Mouse (Mus musculus): Measurements from ENCODE around the gene Fkbp2. TPM values are rescaled to one million over a fixed set of nuclear protein-coding genes. Genes with fewer than 3 reads are reported as not detected.
A peak's percentile ranks its signal among the peaks of the same experiment; 100 is the strongest.

Fkbp2 gene
- polyA plus RNA-seq, 1 experiment from 2014 or later = 112 TPM

- ATAC-seq (ENCODE audit: insufficient number of reproducible peaks, low FRiP score, low TSS enrichment, low read depth) = no peak
- WGBS = 67% methylated on average over 13 of the region's 13 CpGs
- H3K9ac ChIP-seq = no peak overlapping the region
- H3K9me3 ChIP-seq (replicated peaks) = no peaks in the 10 kb centered on the region
- H3K27ac ChIP-seq (replicated peaks) = peak overlapping the region; percentile 41
- no peaks in the 10 kb centered on the region for H3K27me3 ChIP-seq
- peak overlapping the region; percentile 71; the same call in 1 of the 2 replicates for H3K4me3 ChIP-seq (replicated peaks)
- peaks cover 57% of the 10 kb centered on the region for H3K4me1 ChIP-seq
- peak overlapping the region; percentile 87; the same call in 1 of the 2 replicates for H3K4me2 ChIP-seq (replicated peaks)
- peaks cover 18% of the 10 kb centered on the region for H3K36me3 ChIP-seq
These were observed 2.3 kb downstream of the Fkbp2 start for GRCm38 (mm10) chr19:6977759-6978638.

DNA sequence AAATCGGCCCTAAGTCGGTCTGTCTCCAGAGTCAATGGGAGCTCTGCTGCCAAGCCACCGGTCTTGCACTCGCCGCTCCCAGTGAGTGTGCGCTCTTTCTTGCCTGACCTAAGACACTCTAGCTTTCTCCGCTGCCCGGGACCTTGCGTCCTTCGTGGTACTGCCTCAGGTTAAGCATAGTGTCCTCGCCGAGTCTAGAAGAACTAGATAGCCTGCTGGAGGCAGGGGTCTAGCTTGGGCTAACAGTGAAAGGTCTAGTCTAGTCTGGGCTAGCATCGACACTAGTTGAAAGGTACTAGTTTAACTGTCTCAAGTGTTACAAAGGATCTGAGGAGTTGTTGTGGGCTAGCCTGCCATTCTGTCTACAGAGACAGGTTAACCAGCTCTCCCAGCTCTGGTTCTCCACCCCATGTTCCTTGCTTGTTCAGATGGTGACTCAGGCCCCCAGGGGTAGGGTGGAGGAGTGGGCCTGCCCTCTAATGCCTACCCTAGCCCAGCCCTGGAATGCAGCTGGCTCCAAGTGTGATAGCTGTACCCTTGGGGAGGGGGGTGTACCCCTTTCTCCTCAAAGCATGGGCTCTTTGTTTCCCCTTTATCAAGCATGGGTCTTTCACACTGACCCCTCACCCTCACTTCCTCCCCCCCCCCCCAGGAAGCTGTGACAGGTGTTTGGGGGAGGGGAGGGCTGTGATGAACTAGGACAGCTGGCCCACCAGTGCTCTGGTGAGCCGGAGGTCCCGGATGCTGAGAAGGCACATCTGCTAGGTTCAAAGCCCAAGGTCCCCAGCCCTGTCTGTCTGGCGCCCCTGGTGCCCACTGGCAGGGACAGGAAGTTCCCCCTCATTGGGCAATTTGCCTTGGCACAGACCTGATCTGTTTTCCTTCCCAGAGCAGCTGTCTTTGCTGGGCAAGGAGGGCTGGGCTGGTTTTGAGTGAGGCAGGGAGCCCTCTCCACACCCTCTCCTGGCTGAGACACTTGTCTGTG is 4.5 kb downstream of the Fkbp2 start, which contains the start of gene Plcb3:
Plcb3 (minus strand) TSS at position 934 of the 985 bp plus-strand sequence.
- H3K4me2 ChIP-seq (replicated peaks) = peak within 1 kb of the TSS; percentile 76
- under 1% methylated on average over 16 of the region's 16 CpGs for WGBS
- no peaks in the 10 kb centered on the region for H3K27me3 ChIP-seq
- H3K4me1 ChIP-seq = peaks cover 69% of the 10 kb centered on the region
- H3K9me3 ChIP-seq (replicated peaks) = no peaks in the 10 kb centered on the region
- H3K36me3 ChIP-seq = peaks cover 8% of the 10 kb centered on the region
- H3K9ac ChIP-seq = peak within 1 kb of the TSS; percentile 66
- peak within 1 kb of the TSS; percentile 65 for H3K4me3 ChIP-seq (replicated peaks)
- no peak for ATAC-seq (ENCODE audit: insufficient number of reproducible peaks, low FRiP score, low TSS enrichment, low read depth)
- H3K27ac ChIP-seq (replicated peaks) = peak within 1 kb of the TSS; percentile 91

DNA sequence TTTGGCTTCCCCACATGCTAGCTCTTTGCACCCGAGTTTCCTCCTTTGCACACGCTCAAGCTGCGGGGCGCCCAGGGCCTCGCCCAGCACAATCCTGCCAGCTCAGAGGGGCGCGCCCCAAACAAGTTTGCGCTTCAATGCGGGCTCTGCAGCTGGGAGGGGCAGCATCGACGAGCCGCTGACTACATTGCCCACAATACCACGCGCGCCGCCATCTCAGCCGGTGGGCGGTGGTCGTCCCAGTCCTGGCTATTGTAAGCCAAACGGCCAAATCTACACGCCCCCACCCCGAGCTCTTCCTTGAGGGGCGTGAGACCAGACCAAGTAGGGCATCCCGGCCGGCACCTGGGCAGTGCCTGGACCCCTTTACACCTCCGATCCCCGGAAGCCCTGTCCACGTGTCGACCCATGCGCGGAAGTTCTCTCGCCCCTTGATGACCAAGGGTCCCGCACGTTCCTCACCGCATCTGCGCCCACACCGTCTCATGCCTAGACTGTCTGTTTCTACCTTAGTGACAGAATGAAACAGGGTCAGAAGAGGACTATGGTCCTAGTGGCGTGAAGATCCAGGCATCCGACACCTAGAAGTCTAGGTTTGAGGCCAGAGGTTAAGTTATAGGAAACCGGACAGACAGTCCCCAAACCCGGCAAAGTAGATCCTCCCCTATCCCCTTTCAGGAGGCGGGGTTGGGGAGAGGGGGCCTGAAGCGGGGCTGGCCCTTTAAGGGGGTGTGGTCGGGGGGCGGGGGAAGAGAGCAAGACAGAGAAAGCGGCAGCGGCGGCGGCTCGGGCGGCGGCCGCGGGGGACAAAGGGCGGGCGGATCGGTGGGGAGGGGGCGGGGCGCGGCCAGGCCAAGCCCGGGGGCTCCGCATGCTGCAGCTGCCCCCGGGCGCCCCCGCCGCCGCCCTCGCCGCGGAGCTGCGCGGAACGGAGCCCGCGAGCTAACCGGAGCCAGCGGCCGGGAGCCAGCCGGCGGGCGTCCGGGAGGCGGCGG is 5.8 kb downstream of the Fkbp2 start, which contains the start of gene Ppp1r14b:
Ppp1r14b (plus strand) TSS at position 758 of the 995 bp plus-strand sequence.
- Histone ChIP-seq H3K9me3 (replicated peaks) (no peaks in the 10 kb centered on the region), H3K4me3 (replicated peaks) (peak within 1 kb of the TSS; percentile 65), H3K9ac (peak within 1 kb of the TSS; percentile 66), H3K4me1 (peaks cover 79% of the 10 kb centered on the region), H3K4me2 (replicated peaks) (peak within 1 kb of the TSS; percentile 76), H3K27ac (replicated peaks) (peak within 1 kb of the TSS; percentile 91), H3K27me3 (no peaks in the 10 kb centered on the region), H3K36me3 (peaks cover 8% of the 10 kb centered on the region)
- under 1% methylated on average over 77 of the region's 84 CpGs for WGBS
- ATAC-seq (ENCODE audit: insufficient number of reproducible peaks, low FRiP score, low TSS enrichment, low read depth) = peak; percentile 73

GRCm38 (mm10) chr19:6973581-6974190 is 6.6 kb downstream of the Fkbp2 start:
- 35% methylated on average over 12 of the region's 12 CpGs for WGBS
- Histone ChIP-seq H3K4me3 (replicated peaks) (peak overlapping the region; percentile 65), H3K9ac (no peak overlapping the region), H3K27ac (replicated peaks) (peak overlapping the region; percentile 91), H3K4me2 (replicated peaks) (peak overlapping the region; percentile 76), H3K4me1 (peaks cover 77% of the 10 kb centered on the region), H3K27me3 (no peaks in the 10 kb centered on the region), H3K36me3 (peaks cover 8% of the 10 kb centered on the region), H3K9me3 (replicated peaks) (no peaks in the 10 kb centered on the region)
- no peak for ATAC-seq (ENCODE audit: insufficient number of reproducible peaks, low FRiP score, low TSS enrichment, low read depth)

DNA sequence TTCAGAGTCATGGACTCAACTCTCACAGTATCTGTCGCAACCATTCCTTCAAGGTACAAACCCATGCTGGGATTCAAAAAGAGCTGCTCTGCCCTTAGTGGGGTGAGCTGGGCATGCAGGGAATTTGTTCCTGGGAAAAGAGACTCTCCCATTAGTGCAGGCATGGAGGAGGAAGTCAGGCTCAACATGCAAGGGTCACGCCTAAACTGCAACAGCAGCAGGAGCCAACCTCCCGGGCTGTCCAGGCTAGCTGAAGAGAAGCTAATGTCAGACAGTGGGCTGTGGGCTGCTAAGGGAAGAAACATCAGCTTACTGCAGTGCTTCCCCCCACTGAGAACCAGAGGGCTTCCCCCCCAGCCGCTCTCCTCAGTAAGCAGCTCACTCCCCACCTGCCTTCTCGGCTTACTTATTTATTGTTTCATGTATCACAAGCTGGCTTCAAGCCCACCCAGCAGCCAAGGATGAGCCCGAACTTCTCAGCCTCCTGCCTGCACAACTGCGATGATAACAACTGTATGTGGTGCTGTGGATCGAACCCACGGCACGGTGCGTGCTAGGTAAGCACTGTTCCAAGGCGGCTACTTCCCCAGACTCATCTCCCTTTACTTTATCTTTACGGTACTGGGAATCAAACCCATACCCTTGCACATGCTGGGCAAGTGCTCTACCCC is 7.9 kb downstream of the Fkbp2 start:
- Histone ChIP-seq H3K9ac (no peak overlapping the region), H3K9me3 (replicated peaks) (no peaks in the 10 kb centered on the region), H3K4me2 (replicated peaks) (no peak overlapping the region), H3K4me1 (peaks cover 77% of the 10 kb centered on the region), H3K36me3 (peaks cover 3% of the 10 kb centered on the region; the same call in 1 of the 2 replicates), H3K27me3 (no peaks in the 10 kb centered on the region), H3K27ac (replicated peaks) (no peak overlapping the region), H3K4me3 (replicated peaks) (no peak overlapping the region)
- ATAC-seq (ENCODE audit: insufficient number of reproducible peaks, low FRiP score, low TSS enrichment, low read depth) = no peak
- 74% methylated on average over 13 of the region's 13 CpGs for WGBS

- Histone ChIP-seq H3K4me3 (replicated peaks) (no peak overlapping the region), H3K4me2 (replicated peaks) (no peak overlapping the region), H3K27ac (replicated peaks) (no peak overlapping the region; the same call in 1 of the 2 replicates), H3K36me3 (peaks cover under 1% of the 10 kb centered on the region; the same call in 1 of the 2 replicates), H3K4me1 (peaks cover 70% of the 10 kb centered on the region), H3K9me3 (replicated peaks) (no peaks in the 10 kb centered on the region), H3K9ac (no peak overlapping the region), H3K27me3 (no peaks in the 10 kb centered on the region)
- 21% methylated on average over 6 of the region's 6 CpGs for WGBS
- no peak for ATAC-seq (ENCODE audit: insufficient number of reproducible peaks, low FRiP score, low TSS enrichment, low read depth)
These were observed 8.7 kb downstream of the Fkbp2 start for GRCm38 (mm10) chr19:6971644-6972043.

DNA sequence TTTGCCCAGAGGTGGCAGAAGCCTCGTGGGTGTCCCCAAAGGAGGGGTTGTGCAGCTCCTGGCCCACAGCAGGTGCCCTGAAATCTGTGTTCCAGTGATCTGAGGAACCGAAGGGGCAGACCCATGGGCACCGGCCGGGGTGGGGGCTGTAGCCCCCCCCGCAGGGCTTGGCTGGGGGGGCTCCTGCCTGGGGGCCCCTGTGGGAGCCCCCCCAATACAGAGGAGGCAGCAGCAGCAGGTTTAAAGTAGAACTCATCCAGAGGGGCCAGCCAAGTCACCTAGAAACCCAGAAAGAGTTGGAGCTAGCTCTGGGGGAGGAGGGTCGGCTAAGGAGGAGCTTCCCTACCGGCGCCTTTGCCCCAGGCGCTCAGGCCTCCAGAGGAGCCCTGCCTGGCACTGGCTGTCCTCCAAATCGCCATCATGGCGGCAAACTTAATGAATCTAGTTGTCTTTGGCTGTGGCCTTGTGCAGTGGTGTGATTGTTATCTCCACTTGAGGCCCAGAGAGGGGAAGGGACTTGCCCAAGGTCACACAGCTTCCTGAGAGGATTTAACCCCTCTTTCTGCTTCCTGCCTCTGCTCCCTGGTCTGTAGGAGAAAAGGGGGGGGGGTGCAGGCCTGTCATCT is 9.7 kb downstream of the Fkbp2 start:
- H3K4me3 ChIP-seq (replicated peaks) = peak overlapping the region; percentile 61
- no peaks in the 10 kb centered on the region for H3K27me3 ChIP-seq
- peaks cover 60% of the 10 kb centered on the region for H3K4me1 ChIP-seq
- no peak overlapping the region; the same call in 1 of the 2 replicates for H3K27ac ChIP-seq (replicated peaks)
- 19% methylated on average over 11 of the region's 11 CpGs for WGBS
- peak overlapping the region; percentile 80 for H3K4me2 ChIP-seq (replicated peaks)
- ATAC-seq (ENCODE audit: insufficient number of reproducible peaks, low FRiP score, low TSS enrichment, low read depth) = no peak
- H3K9me3 ChIP-seq (replicated peaks) = no peaks in the 10 kb centered on the region
- peaks cover 11% of the 10 kb centered on the region for H3K36me3 ChIP-seq
- H3K9ac ChIP-seq = no peak overlapping the region

- H3K4me3 ChIP-seq (replicated peaks) = peak overlapping the region; percentile 61
- peak overlapping the region; percentile 52; the same call in 1 of the 2 replicates for H3K27ac ChIP-seq (replicated peaks)
- H3K36me3 ChIP-seq = peaks cover 18% of the 10 kb centered on the region
- H3K9me3 ChIP-seq (replicated peaks) = no peaks in the 10 kb centered on the region
- H3K4me1 ChIP-seq = peaks cover 58% of the 10 kb centered on the region
- peak overlapping the region; percentile 80 for H3K4me2 ChIP-seq (replicated peaks)
- H3K9ac ChIP-seq = peak overlapping the region; percentile 57
- no peaks in the 10 kb centered on the region for H3K27me3 ChIP-seq
- 1% methylated on average over 50 of the region's 55 CpGs for WGBS
- ATAC-seq (ENCODE audit: insufficient number of reproducible peaks, low FRiP score, low TSS enrichment, low read depth) = peak; percentile 70
These were observed 10.5 kb downstream of the Fkbp2 start for GRCm38 (mm10) chr19:6969665-6970381.

- H3K9ac ChIP-seq = peak overlapping the region; percentile 57
- ATAC-seq (ENCODE audit: insufficient number of reproducible peaks, low FRiP score, low TSS enrichment, low read depth) = no peak; the same call in 1 of the 2 replicates
- H3K4me1 ChIP-seq = peaks cover 58% of the 10 kb centered on the region
- H3K4me3 ChIP-seq (replicated peaks) = peak overlapping the region; percentile 61
- peak overlapping the region; percentile 80 for H3K4me2 ChIP-seq (replicated peaks)
- H3K36me3 ChIP-seq = peaks cover 24% of the 10 kb centered on the region
- H3K27ac ChIP-seq (replicated peaks) = peak overlapping the region; percentile 52
- H3K27me3 ChIP-seq = no peaks in the 10 kb centered on the region
- no peaks in the 10 kb centered on the region for H3K9me3 ChIP-seq (replicated peaks)
- under 1% methylated on average over 19 of the region's 20 CpGs for WGBS
These were observed 11.0 kb downstream of the Fkbp2 start for GRCm38 (mm10) chr19:6969291-6969664.

All from embryonic facial prominence, embryonic 15.5 days (tissue).